Mouse (Mus musculus): Measurements from ENCODE around the gene Zyg11a.

DNA sequence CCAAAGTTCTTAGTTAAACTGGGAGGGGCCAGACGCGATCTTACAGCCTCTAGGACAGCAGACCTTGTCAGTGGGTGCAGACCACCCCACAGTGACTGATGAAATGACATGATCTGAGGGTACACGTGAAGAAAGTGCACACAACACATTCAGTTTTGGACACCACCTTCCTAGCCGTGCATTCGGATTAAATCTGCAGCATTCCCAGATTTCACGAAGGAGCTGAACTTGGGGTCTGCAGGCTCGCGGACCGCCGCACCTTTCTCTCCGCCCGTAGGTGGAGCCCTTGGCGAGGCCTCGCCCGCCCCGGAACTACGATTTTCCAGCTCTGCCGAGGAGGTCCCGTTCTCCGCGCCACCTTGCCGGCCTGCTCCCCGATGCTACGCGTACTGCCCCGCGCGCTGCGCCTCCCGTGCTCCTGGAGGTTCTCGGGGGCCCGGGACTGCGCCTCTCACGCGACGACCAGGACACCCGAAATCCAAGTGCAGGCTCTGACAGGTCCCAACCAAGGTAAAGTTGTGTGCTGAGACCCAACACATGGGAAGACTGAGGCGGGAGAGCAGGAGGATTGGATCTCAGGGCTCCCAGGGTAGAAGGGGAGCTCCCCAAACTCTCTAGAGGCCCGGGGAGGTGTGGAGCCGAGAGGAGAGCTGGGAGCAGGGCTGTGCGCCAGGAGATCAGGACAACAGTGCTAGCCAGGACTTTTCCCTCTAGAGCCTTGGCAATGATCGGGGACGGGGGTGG, 52.5 kb downstream of the Zyg11a start, which contains the start of gene Echdc2:
- TF ChIP-seq CTCF (IDR thresholded peaks at IDR 0.05; ENCODE audit: insufficient read depth, low read depth, low read length), result peak; percentile 30; the same call in 1 of the 2 replicates
- no peak for TF ChIP-seq POLR2A (IDR thresholded peaks at IDR 0.05; ENCODE audit: insufficient read depth, low read depth, low read length)
